Mouse (Mus musculus) neural tube, embryonic 14.5 days (tissue): ENCODE measurements around the gene Tspan2. TPM values are rescaled to one million over a fixed set of nuclear protein-coding genes. Genes with fewer than 3 reads are reported as not detected.

Experiments
- ATAC-seq: fragments of 200-750 bp; cut with Nextera tagmentation; 2 replicates; pipeline ENCODE4 v1.8.0; 2017; ENCODE audit warnings: low read depth, mild to moderate bottlenecking, moderate TSS enrichment, moderate library complexity
- H3K27ac ChIP-seq: fragments of 300-500 bp; sonication (generic); 2 replicates; pipeline ENCODE4 v1.5.1; 2014; ENCODE audit warnings: low read depth, mild to moderate bottlenecking, control low read depth, low read length, moderate library complexity, mixed read lengths
- H3K27me3 ChIP-seq: fragments of 300-500 bp; sonication (generic); 2 replicates; pipeline ENCODE4 v1.6.1; 2014; ENCODE audit warnings: low read length; ENCODE audit not compliant: control insufficient read depth, insufficient read depth
- H3K36me3 ChIP-seq: fragments of 300-500 bp; sonication (generic); 2 replicates; pipeline ENCODE4 v1.6.1; 2014; ENCODE audit warnings: low read length, mixed read lengths; ENCODE audit not compliant: control insufficient read depth, insufficient read depth
- H3K4me1 ChIP-seq: fragments of 300-500 bp; sonication (generic); 2 replicates; pipeline ENCODE4 v1.6.1; 2014; ENCODE audit warnings: low read length; ENCODE audit not compliant: control insufficient read depth, insufficient read depth
- H3K4me2 ChIP-seq: fragments of 300-500 bp; sonication (generic); 2 replicates; pipeline ENCODE4 v1.6.1; 2014; ENCODE audit warnings: mild to moderate bottlenecking, low read depth, low read length, control low read depth
- H3K4me3 ChIP-seq: fragments of 300-500 bp; sonication (generic); 2 replicates; pipeline ENCODE4 v1.5.1; 2014; ENCODE audit warnings: low read depth, low read length, control low read depth, mixed read lengths
- H3K9ac ChIP-seq: fragments of 300-500 bp; sonication (generic); replicated peaks from 2 replicates; pipeline ENCODE4 v1.6.1; 2014; ENCODE audit warnings: low read depth, mild to moderate bottlenecking, control low read depth, low read length, mixed read lengths
- H3K9me3 ChIP-seq: fragments of 300-500 bp; sonication (generic); 2 replicates; pipeline ENCODE4 v1.6.1; 2016; ENCODE audit warnings: low read length; ENCODE audit not compliant: control insufficient read depth
- WGBS: fragments of 180-500 bp; shearing (Covaris S2); extraction: QIAGEN DNeasy Blood & Tissue Kit; methylation state at CpG from one replicate; pipeline ENCODE4 v1.1.7; 2014; 5-methylcytosine and 5-hydroxymethylcytosine counted together
- polyA plus RNA-seq: library from polyadenylated mRNA; unstranded; fragments of >200 nt; fragmentation: Nextera tagmentation; extraction: Ambion mirVana; gene quantifications from 2 replicates; pipeline ENCODE4 v1.2.1, GENCODE M21; 2014

The Tspan2 gene
- polyA plus RNA-seq, 1 experiment from 2014 or later = 16.8 TPM

DNA sequence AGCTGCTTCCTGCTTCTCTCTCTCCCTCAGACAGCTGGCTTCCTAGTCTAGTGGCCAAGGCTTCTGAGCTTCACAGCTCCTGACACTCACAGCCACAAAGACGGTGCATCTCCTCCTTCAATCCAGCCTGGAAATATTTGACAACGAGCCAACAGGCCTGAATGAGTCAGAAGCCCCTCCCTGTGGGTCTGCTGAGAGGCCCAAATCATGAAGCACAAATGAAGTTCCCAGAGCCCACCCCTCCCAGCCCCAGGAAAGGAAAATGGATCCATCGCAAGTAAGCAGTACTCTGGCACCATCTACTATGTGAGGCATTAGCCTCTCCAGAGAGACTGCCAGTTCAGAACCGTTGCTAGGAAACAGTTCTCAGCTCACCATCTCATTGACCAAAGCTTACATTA lies 30.3 kb upstream of the Tspan2 start:
- H3K36me3 ChIP-seq = no peaks in the 10 kb centered on the region
- H3K4me2 ChIP-seq = no peak overlapping the region
- ATAC-seq = no peak
- no peak overlapping the region for H3K27ac ChIP-seq
- no peak overlapping the region for H3K9ac ChIP-seq
- no peaks in the 10 kb centered on the region for H3K27me3 ChIP-seq
- H3K9me3 ChIP-seq = no peaks in the 10 kb centered on the region
- WGBS = 66% methylated on average over 4 of the region's 4 CpGs
- no peaks in the 10 kb centered on the region for H3K4me1 ChIP-seq
- no peak overlapping the region for H3K4me3 ChIP-seq

DNA sequence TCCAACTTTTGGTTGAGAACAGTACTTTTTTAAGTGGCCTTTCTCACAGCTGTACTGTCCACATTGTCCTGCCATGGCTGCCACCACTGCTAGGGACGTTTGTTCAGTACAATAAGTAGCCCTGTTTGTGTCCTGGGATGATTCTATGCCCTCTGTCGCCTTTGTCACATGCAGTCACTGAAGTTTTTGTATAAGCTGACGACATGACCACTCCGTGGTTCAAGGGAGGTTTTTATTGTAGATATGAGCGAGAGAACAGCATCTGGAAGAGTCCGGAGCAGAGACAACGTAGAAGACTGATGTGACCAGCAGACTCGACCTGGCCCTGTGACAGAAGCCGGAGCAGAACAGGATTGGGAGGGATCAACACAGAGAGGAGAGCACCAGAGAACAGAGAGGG lies 25.7 kb upstream of the Tspan2 start:
- Histone ChIP-seq H3K27me3 (no peaks in the 10 kb centered on the region), H3K27ac (no peak overlapping the region), H3K4me1 (no peaks in the 10 kb centered on the region), H3K4me2 (no peak overlapping the region), H3K4me3 (no peak overlapping the region), H3K9me3 (no peaks in the 10 kb centered on the region), H3K36me3 (no peaks in the 10 kb centered on the region), H3K9ac (no peak overlapping the region)
- ATAC-seq = no peak
- WGBS = 62% methylated on average over 9 of the region's 9 CpGs

DNA sequence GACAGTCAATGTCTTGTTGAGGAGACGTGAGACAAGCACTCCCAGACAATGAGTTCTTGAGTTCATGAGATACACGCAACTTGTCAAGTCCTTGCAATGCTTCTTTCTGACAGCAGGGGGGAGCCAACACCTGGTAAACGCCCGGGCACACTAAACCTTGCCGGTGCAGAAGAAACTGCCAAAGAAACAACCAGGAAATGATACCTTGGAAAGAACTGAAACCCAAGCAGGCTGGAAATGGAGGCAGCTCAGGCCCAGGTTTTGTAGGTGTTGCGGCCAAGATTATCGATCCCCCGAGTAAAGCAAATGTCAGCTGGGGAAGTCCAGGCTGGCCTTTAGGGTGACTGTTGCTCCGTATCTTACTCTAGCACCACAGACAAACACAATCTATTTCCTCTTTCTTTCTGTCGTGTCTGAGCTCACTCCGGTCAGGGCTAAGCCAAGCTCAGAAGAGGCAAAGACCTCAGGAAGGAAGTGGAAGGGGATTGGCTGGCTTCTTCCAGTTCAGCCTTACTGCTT lies 19.2 kb upstream of the Tspan2 start:
- 47% methylated on average over 11 of the region's 11 CpGs for WGBS
- no peaks in the 10 kb centered on the region for H3K4me1 ChIP-seq

DNA sequence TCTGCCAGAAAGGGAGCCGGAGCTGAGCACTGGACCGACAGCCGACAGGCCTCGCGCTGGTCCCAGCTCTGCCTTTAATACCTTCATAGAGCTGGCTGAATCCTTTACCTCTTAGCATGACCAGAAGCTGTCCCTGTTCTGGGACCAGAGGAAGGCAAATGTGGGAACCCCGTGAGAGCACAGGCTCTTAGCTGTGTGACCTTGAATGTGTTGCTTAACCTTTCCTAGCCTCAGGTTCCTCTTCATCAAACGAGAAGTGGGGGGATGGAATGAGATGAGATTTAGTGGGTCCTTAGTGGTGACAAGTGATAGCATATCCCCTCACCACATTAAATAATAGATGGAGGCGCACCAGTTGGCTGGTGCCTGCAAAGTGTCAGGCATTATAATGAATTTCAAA lies 18.5 kb upstream of the Tspan2 start:
- Histone ChIP-seq H3K9me3 (no peaks in the 10 kb centered on the region), H3K4me1 (no peaks in the 10 kb centered on the region), H3K27ac (no peak overlapping the region), H3K4me2 (no peak overlapping the region), H3K4me3 (no peak overlapping the region), H3K36me3 (no peaks in the 10 kb centered on the region), H3K9ac (no peak overlapping the region), H3K27me3 (no peaks in the 10 kb centered on the region)
- 94% methylated on average over 8 of the region's 8 CpGs for WGBS
- ATAC-seq = no peak; the same call in 1 of the 2 replicates

More for the DNA sequence above, 19.2 kb upstream of the Tspan2 start:
- ATAC-seq = peak; percentile 74; the same call in 1 of the 2 replicates
- Histone ChIP-seq H3K36me3 (no peaks in the 10 kb centered on the region), H3K27ac (0 out of 2 replicates have a peak overlapping the region, but pooled peaks have one; percentile 5), H3K27me3 (no peaks in the 10 kb centered on the region), H3K4me3 (no peak overlapping the region), H3K9me3 (no peaks in the 10 kb centered on the region), H3K9ac (no peak overlapping the region), H3K4me2 (0 out of 2 replicates have a peak overlapping the region, but pooled peaks have one; percentile 16)

DNA sequence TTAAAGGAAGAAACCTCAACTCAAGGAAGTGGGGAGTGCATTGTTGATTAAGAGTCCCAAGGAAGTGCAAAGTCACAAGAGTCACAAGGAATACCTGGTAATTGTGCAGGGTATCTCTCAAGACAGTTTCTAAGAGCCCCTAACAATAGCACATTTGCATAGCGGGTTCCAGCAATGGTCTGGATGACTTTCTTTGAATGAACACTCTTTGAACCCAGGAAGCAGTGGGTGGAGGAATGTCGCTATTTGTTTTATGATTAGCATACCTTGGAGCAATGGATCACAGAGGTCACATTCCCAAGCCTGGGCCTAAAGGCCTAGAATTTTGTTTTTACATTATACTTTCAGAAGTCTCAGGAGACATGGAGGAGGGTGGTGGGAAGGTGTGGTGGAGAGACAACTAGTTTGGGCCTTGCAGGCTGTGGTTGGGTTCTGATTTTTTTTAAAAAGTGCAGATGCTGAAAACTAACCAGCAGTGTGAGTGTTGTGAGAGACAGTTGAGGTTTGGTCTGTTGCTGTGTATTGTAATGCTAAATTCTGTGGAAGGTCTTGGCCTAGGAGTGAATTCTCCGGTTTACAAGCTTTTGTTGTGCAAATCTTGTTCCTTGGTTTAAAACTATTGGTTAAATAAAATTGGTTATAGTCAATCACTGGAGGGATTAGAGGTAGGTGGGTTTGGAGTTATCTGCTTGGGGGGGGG lies 16.6 kb upstream of the Tspan2 start:
- H3K9ac ChIP-seq = no peak overlapping the region
- H3K4me2 ChIP-seq = no peak overlapping the region
- H3K36me3 ChIP-seq = no peaks in the 10 kb centered on the region
- no peaks in the 10 kb centered on the region for H3K27me3 ChIP-seq
- 67% methylated on average over 3 of the region's 3 CpGs for WGBS
- no peak overlapping the region for H3K4me3 ChIP-seq
- H3K4me1 ChIP-seq = no peaks in the 10 kb centered on the region
- H3K9me3 ChIP-seq = no peaks in the 10 kb centered on the region
- H3K27ac ChIP-seq = no peak overlapping the region
- no peak for ATAC-seq

DNA sequence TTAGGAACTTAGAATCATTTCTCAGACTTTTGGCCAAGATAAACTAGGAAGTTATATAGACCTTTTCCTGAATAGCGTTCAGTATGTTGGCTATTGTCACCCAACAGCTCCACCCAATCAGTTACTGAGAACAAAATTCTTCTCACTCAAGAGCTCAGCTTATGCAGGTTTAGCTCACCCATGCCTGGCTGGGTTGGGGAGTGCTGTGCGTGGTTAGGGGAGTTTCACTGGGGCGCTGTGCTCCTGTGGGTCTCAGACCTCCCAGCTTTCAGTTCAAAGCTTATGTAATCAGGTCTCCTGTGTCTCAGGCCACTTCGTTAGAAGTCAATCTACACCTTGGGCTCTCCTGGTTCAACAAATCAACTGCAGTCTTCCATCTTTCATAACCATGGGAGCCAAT lies 11.2 kb upstream of the Tspan2 start:
- Histone ChIP-seq H3K4me1 (no peaks in the 10 kb centered on the region), H3K4me2 (no peak overlapping the region), H3K27me3 (no peaks in the 10 kb centered on the region), H3K4me3 (no peak overlapping the region), H3K9me3 (no peaks in the 10 kb centered on the region), H3K9ac (no peak overlapping the region), H3K27ac (no peak overlapping the region), H3K36me3 (no peaks in the 10 kb centered on the region)
- ATAC-seq = no peak
- 79% methylated on average over 4 of the region's 4 CpGs for WGBS

DNA sequence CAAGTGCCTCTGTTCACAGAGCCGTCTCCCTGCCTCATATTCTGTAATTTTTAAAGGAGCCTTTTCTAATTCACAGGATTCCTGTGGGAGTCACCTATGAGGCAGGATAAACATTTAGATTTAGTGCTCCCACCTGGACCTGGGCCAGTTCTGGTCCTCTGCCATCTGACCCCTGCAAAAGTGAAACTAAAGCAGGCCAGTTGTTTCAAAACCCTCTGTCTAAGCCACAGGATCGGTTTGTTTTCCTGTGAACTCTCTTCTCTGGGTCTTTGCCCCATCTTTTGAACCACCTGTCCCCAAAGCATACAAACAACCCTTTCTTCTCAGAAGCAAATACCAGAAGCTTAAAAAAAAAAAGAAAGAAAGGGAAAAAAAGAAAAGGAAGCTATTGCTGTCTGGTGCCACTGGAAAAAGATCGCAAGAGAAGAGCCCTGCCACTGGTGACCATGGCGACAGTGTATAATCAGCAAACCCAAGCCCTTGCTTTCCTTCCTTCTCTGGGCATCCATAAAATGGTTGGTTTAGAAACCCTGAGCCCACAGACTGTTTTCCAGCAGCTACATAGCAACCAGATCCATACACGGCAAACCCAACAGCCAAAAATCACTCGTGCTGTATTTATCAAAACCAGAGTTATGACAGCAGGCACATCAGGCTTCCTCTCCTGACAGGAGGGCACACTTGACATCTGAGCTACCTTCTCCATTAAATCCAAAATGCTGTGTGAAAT lies 10.3 kb upstream of the Tspan2 start:
- no peak overlapping the region for H3K27ac ChIP-seq
- H3K27me3 ChIP-seq = no peaks in the 10 kb centered on the region
- no peaks in the 10 kb centered on the region for H3K4me1 ChIP-seq
- ATAC-seq = peak; percentile 46; the same call in 1 of the 2 replicates
- H3K36me3 ChIP-seq = no peaks in the 10 kb centered on the region
- H3K4me2 ChIP-seq = no peak overlapping the region
- H3K4me3 ChIP-seq = no peak overlapping the region
- H3K9ac ChIP-seq = no peak overlapping the region
- H3K9me3 ChIP-seq = no peaks in the 10 kb centered on the region
- 46% methylated on average over 6 of the region's 6 CpGs for WGBS

DNA sequence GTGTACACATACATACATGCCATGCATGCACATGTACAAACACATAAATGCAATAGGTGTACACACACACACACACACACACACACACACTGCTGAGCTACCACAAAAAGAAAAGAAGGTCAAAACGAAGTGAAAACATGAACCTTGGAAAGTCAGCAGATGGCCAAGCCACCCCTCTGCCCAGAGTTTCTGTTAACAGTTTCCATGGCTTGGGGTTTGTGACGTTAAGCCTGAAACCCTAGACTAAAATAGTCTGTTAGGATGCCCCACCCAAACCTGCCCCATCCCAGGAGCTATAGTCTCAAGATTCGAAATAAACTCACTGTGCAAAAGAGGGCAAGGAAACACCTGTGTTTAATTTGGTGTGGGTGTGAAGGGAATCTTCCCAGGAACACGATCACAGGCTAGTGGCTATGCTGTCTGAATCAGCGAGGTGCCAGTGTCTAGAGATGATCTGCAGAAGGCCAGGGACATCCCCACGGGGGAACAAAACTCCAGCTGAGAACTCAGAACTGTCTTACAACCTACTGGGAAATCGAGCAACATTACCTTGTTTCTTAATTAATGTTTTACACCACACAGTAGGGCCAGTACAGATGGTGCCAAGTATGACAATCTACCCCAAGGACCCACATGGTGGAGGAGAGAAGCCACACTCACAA lies 9.4 kb upstream of the Tspan2 start:
- Histone ChIP-seq H3K4me2 (no peak overlapping the region), H3K4me3 (no peak overlapping the region), H3K27me3 (no peaks in the 10 kb centered on the region), H3K36me3 (no peaks in the 10 kb centered on the region), H3K9ac (no peak overlapping the region), H3K4me1 (no peaks in the 10 kb centered on the region), H3K9me3 (no peaks in the 10 kb centered on the region), H3K27ac (no peak overlapping the region)
- 81% methylated on average over 7 of the region's 7 CpGs for WGBS
- no peak for ATAC-seq

DNA sequence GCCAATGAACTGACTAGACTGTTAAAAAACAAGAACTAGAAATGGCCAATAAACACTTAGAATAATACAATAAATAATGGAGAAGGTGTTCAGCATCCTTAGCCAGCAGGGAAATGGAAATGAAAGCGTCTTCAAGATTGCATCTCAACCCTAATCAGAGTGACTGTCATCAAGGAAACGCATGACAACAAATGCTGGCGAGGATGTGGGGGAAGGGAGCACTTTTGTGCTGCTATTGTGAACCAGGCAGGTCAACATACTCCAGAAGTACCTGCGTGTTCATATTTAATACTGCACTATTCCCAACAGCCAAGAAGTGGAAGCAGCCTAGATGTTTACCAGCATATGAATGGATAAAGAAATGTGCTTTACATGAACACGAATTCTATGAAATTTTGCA lies 4.9 kb upstream of the Tspan2 start:
- Histone ChIP-seq H3K9me3 (no peaks in the 10 kb centered on the region), H3K27me3 (no peaks in the 10 kb centered on the region), H3K4me2 (no peak overlapping the region), H3K36me3 (no peaks in the 10 kb centered on the region), H3K4me1 (no peaks in the 10 kb centered on the region), H3K4me3 (no peak overlapping the region), H3K27ac (no peak overlapping the region), H3K9ac (no peak overlapping the region)
- ATAC-seq = no peak
- 71% methylated on average over 5 of the region's 5 CpGs for WGBS
